Mouse (Mus musculus) kidney, adult 8-10 months (tissue): ENCODE measurements around the gene Slc22a6.

ENCODE experiments used
- DNase-seq, 2 experiments: peaks; one replicate each; pipeline ENCODE4 v3.0.0; 2022

Slc22a6 gene

GRCm38 (mm10) chr19:8611358-8612123 is 6.3 kb upstream of the Slc22a6 start:
- peak; percentile 69 to 70 for DNase-seq

GRCm38 (mm10) chr19:8613111-8613510 is 4.7 kb upstream of the Slc22a6 start:
- peak; percentile 76 to 82 for DNase-seq

- no peak for DNase-seq
Observed at GRCm38 (mm10) chr19:8614343-8614742, 3.5 kb upstream of the Slc22a6 start.

GRCm38 (mm10) chr19:8616314-8616713 is 1.5 kb upstream of the Slc22a6 start:
- DNase-seq = no peak

- peak in 1 of 2 experiments; percentile 58 for DNase-seq
Observed at GRCm38 (mm10) chr19:8621098-8621497, 3.3 kb downstream of the Slc22a6 start.

GRCm38 (mm10) chr19:8630249-8630648 is 12.4 kb downstream of the Slc22a6 start:
- DNase-seq = peak; percentile 82 to 83

- DNase-seq = peak; percentile 68 to 79
Observed at GRCm38 (mm10) chr19:8630826-8631225, 13.0 kb downstream of the Slc22a6 start.

GRCm38 (mm10) chr19:8632029-8632428 is 14.2 kb downstream of the Slc22a6 start:
- no peak for DNase-seq

- DNase-seq = no peak
Observed at GRCm38 (mm10) chr19:8642086-8642485, 24.2 kb downstream of the Slc22a6 start.

- DNase-seq = peak in 1 of 2 experiments; percentile 35
Observed at GRCm38 (mm10) chr19:8646393-8646792, 28.6 kb downstream of the Slc22a6 start.

- no peak for DNase-seq
Observed at GRCm38 (mm10) chr19:8655833-8656232, 38.0 kb downstream of the Slc22a6 start.

- DNase-seq = peak; percentile 20 to 29
Observed at GRCm38 (mm10) chr19:8656341-8656740, 38.5 kb downstream of the Slc22a6 start.

- DNase-seq = no peak
Observed at GRCm38 (mm10) chr19:8661821-8662307, 44.0 kb downstream of the Slc22a6 start.

GRCm38 (mm10) chr19:8662337-8662736 is 44.5 kb downstream of the Slc22a6 start:
- DNase-seq = peak; percentile 22 to 60

- DNase-seq = no peak
Observed at GRCm38 (mm10) chr19:8663360-8663839, 45.6 kb downstream of the Slc22a6 start, which contains the start of gene Chrm1. Gene Chrm1 (plus strand): TSS chr19:8663789.

- no peak for DNase-seq
Observed at GRCm38 (mm10) chr19:8663911-8664421, 46.1 kb downstream of the Slc22a6 start.

- DNase-seq = no peak
Observed at GRCm38 (mm10) chr19:8664859-8665258, 47.0 kb downstream of the Slc22a6 start.

- DNase-seq = no peak
Observed at GRCm38 (mm10) chr19:8665746-8666145, 47.9 kb downstream of the Slc22a6 start.

GRCm38 (mm10) chr19:8672859-8673258 is 55.0 kb downstream of the Slc22a6 start:
- no peak for DNase-seq

GRCm38 (mm10) chr19:8673336-8674063 is 55.7 kb downstream of the Slc22a6 start:
- DNase-seq = no peak
